Mouse (Mus musculus) embryonic stem cell, embryonic (primary cell): ENCODE measurements at regions not wholly inside any gene's neighbourhood (a gene's known extent, or its start where the extent isn't known, plus 50 kb on each side); places are given as distances from the start of the nearest gene placed in this dataset.

Experiments
- CTCF ChIA-PET, 4 experiments: fragments of 300-600 bp in 2 of 4; fragments of 350-600 bp in 2 of 4; sonication (Branson Sonifier 250); formaldehyde crosslinking; loops; one replicate each; lab custom pipeline; 2022; ENCODE audit warnings: inconsistent platforms in 2 of 4; lab: Charles Lee
- POLR2A ChIA-PET, 4 experiments: fragments of 300-600 bp in 2 of 4; fragments of 350-600 bp in 2 of 4; sonication (Branson Sonifier 250); formaldehyde crosslinking; loops; one replicate each; lab custom pipeline; 2022; ENCODE audit warnings: antibody characterized with exemption in 4 of 4, inconsistent platforms in 1 of 4; lab: Charles Lee

DNA sequence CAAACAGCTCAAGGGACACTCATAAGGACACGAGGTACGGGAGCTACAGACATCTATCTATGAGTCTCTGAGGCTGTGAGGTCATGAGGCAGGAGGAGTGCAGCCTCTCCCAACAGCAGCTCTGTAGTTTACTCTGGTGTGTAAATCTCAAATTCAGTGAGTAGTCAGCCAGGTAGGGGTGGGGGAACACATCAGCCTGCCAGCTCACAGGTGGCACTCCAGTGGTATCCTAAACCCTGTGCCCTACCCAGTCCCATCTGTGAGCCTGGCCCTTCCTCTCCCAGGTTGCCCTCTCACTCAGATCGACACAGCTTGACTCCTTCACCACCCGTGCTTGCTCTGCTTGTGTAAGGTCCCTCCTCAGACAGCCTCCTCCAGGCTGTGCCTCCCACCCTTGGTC, 202.2 kb downstream of the Sipa1l2 start:
- POLR2A ChIA-PET, result interaction anchor here in 2 of 4 experiments (1.1 to 1.8 kb wide), 2 partner anchors 24 to 59 kb away, joined by 3 to 6 read pairs; no protein-coding TSS in a partner anchor

DNA sequence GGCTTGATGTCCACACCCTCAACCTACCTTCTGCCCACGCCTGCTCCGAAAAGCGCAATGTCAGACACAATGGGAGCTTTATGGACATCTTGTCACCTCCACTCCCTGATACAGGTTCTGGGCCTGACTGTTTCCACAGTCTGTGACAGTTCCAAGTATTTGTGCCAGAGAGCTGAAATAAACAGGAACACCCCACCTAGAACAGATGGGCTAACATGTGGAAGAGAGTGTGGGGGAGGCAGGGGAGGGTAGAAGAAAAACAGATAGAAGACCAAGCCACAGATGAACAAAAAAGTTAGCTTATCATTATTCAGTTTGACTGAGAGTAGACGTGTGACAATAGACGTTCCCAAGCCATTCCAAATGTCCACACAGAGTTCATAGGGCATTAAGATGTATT, 204.6 kb downstream of the Sipa1l2 start:
- ChIA-PET POLR2A (interaction anchor here in 1 of 4 experiments (0.6 kb wide), 1 partner anchor 128 kb away, joined by 3 read pairs; no protein-coding TSS in a partner anchor), CTCF (no interaction called here)

More for the DNA sequence above, 202.2 kb downstream of the Sipa1l2 start:
- CTCF ChIA-PET, result no interaction called here

DNA sequence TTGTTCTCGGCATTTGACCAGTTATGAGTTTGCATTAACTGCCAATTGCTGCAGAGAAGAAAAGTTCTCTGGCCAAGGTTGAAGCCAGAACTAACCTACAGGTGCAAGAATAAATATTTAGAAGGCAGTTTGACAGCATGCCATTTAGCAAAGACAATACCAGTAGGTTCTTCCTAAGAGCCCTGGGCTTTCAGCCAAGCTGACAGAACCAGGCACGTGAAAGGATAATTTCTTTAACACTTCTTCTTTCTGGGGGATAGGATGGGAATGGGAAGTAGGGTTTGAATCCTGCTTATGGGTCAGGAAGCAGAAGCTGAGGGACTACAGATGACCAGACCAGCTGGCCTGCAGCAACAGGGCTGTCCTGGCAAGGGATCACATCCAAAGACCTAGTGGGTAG, 210.2 kb downstream of the Sipa1l2 start:
- POLR2A ChIA-PET, result no interaction called here

DNA sequence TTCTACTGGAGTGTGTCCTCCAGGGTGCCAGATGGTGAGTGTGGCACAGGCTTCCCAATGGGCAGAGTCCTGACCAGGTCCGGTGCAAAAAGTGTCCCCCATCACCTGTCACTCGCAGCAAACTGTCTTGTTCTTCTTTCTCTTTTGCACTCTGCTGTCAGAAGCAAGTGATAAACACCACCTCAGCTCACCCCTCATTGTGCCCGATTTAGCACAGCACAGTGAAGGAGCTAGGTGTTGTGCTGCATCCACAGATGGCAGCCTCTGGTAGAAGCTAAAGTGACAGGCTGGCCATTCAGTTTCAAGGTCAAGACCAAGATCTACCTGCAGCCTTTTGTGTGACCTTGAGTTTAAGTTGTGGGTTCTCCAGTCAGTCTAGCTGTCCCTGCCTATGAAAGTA, 211.8 kb downstream of the Sipa1l2 start:
- ChIA-PET CTCF (interaction anchor here in 2 of 4 experiments (0.6 to 1.0 kb wide), 2 partner anchors 57 to 291 kb away, joined by 3 to 5 read pairs; no protein-coding TSS in a partner anchor), POLR2A (no interaction called here)

More for the DNA sequence above, 210.2 kb downstream of the Sipa1l2 start:
- CTCF ChIA-PET, result interaction anchor here in 1 of 4 experiments (0.6 kb wide), 1 partner anchor 233 kb away, joined by 4 read pairs; no protein-coding TSS in a partner anchor

DNA sequence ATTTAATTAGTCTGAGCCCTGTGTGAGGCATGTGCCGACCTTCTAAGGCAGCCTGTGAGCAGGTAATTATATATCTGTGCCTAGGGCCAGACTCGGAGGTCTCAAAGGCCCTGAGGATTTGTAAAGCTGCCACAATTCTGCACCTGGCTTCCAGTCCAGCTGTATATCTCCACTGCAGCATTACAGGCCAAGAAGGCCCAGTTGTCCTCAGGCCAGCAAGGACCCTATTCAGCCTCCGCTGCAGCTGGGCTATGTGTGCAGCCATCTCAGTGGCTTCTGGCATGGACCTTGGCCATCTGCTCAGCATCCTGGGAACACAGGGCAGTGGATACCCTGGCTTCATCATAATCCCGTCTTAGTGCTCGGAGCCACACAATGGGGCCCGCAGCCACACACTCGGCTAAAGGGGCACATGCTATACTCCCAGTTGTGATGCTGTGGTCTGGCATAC, 214.5 kb downstream of the Sipa1l2 start:
- ChIA-PET CTCF (no interaction called here), POLR2A (no interaction called here)

DNA sequence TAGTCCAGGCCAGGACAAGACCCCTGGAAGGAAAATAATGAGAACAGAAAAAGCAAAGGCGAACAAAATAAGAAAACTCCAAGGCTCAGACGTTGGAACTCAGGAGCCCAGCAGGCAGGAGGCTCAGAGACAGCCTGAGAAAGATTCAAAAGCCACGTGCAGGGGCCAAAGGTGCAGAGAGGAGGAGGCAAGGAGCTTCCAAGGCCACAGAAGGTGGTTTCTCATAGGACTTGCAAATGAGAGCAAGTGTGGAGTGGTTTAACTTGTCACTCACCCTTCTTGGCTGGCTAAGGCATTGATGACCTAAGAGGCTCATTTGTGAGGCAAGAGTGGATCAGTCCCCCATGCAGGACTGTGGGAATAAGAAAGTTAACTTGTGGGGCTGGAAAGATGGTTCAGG, 217.3 kb downstream of the Sipa1l2 start:
- CTCF ChIA-PET, result interaction anchor here in 1 of 4 experiments (0.5 kb wide), 1 partner anchor 518 kb away, joined by 12 read pairs; no protein-coding TSS in a partner anchor
- POLR2A ChIA-PET, result no interaction called here

DNA sequence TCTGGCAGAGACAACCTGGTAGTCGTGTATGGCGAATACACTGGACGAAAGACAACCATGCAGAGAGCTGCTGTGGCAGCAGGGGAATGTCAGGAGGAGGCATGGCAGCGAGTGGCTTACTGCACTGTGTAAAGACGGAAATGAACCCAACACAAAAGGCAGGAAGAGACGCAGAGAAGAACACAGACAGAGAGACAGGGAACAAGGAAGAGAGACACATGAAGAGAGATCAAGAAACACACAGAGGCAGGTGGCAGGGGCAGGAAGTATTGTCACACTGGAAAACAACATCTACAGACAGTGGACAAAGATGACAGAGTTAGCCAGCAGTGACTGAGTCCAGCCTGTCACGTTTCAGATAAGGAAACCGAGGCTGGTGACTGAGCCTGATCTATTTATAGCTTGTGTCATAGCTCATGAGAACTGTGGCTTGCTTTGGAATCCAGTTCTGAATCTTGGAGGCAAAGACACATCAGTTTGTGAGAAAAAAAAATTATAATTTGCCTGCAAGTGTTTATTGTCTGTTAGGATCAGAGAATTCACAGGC, 218.0 kb downstream of the Sipa1l2 start:
- CTCF ChIA-PET, result no interaction called here
- POLR2A ChIA-PET, result no interaction called here

DNA sequence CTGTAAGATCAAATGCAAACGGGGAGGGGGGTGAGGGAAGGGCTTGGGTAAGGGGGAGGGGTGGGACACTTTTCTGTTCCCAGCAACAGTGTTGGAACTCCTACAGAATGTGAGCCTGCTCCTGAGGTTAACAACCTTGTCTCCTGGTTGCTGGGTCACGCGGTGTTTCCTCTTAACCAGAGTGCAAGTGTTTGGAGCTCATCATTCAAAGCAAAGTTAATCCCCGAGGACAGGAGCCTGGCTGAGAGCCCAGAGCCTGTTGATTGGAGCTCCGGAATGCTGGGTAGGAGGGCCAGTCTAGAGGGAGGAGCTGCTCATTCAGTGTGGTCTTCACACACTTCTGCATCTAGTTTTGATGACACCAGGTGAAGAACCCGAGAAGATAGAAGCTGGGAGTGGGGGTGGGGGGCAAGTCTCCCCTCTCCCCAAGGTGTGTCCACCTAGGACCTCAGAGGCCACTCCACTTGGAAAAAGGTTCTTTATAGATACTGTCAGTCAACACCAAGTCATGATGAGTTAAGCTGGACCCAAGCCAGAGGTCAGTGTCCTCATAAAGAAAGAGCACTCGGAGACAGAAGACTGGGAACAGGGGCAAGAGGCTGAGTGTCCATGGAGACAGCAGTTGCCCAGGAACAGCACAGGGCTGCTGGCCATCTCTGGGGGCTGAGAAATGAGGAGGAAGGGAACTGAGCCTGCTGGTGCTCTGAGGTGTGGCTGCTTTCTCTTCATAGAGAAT, 220.2 kb downstream of the Sipa1l2 start:
- ChIA-PET CTCF (interaction anchor here in 2 of 4 experiments (0.6 to 0.7 kb wide), 3 partner anchors 94 to 1372 kb away, joined by 4 to 13 read pairs (median 4); no protein-coding TSS in a partner anchor), POLR2A (interaction anchor here in 2 of 4 experiments (0.7 to 1.4 kb wide), 5 partner anchors 11 to 69 kb away, joined by 3 to 5 read pairs (median 4); no protein-coding TSS in a partner anchor)

DNA sequence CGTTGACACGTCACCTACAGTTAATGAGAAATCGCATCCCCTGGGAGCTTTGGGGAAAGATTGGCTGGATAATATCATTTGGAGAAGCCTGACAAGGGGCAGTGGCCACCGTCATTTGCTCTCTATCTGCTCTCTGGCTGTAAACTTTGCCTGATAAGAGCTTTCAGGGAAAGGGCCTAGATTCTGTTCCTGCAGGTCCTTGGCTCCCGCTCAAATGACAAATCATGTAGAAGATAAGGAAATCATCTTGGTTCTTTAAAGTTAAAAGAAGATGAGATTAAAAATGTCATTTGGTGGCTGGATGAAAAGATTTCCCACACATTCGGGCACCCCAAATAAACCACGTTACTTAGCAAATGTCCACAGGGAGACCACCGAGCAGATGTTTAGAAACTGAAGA, 223.4 kb downstream of the Sipa1l2 start:
- ChIA-PET POLR2A (interaction anchor here in 1 of 4 experiments (0.6 kb wide), 1 partner anchor 1505 kb away, joined by 3 read pairs; no protein-coding TSS in a partner anchor), CTCF (no interaction called here)

DNA sequence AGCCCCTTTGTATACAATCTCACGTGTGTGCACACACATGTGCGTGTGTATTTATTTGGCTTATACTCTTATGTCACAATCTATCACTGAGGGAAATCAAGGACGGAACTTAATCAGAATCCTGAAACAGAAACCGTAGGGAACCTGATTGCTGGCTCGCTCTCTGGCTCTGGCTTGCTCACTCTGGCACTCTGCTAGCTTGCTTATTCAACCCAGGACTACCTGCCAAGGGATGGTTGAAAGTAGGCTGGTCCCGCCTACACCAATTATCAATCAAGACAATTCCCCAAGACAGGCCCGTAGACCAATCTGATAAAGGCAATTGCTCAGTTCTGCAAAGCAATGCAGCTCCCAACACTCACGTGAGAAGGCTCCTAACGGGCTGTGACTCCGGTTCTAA, 224.0 kb downstream of the Sipa1l2 start:
- CTCF ChIA-PET, result no interaction called here
- POLR2A ChIA-PET, result interaction anchor here in 1 of 4 experiments (1.1 kb wide), 1 partner anchor 52 kb away, joined by 3 read pairs; no protein-coding TSS in a partner anchor

DNA sequence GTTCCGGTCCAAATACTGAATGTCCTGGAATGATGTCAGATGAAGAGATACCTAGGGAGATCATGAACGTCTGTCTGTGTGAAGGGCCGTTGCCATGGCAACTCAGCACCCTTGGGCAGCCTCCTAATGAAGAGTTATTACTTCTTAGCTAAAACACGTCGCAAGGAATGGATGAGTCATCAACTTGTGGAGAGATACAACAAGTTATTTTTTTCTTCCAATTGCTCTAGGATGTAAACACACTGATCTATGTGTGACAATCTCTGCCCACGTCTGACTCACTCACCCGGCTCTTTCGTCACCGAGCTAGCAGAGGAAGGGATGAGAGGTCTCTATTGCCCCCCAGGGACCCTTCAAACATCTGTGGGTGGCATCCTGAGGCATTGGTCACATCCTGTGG, 225.7 kb downstream of the Sipa1l2 start:
- ChIA-PET CTCF (no interaction called here), POLR2A (interaction anchor here in 2 of 4 experiments (0.9 to 1.8 kb wide), 2 partner anchors 8 to 10 kb away, joined by 3 to 6 read pairs; no protein-coding TSS in a partner anchor)

DNA sequence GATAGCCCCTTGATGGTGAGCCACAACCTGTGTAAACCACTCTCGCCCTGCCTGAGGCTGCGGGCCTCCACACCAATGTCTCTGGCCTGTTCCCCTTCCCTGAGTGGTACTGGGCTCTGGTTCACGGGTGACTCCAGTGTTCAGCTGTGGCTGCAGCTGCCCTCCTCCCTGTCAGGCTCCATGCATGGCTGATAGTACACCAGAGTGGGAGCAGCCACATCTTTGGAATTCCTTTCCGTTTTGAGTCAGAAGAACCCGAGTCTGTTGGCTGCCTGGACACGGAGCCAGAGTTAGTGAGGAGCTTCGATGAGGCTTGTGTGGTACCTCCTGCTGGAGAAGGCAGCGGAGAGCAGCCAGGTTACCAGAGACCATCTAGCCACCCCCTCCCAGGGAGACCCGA, 227.1 kb downstream of the Sipa1l2 start:
- ChIA-PET POLR2A (interaction anchor here in 2 of 4 experiments (1.4 to 2.4 kb wide), 2 partner anchors 15 to 17 kb away, joined by 3 to 7 read pairs; no protein-coding TSS in a partner anchor), CTCF (no interaction called here)

DNA sequence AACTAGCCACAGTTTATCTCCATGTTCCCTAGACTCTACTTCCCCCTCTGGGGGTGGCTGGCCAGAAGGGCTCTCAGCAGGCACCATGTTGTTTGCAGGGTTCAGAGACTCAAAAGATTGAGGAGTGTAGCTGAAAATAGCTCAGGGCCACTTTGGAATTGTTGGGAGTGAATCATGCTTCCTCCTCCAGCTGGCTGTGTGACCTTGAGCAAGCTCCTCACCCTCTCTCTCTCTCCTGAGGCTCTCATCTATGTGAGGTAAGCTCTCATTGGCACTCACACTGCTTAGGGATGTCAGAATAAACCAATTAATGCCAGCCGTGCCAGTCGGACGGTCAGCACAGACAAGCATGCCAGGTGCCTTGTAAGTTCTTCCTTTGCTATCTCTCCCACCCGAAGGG, 228.0 kb downstream of the Sipa1l2 start:
- ChIA-PET CTCF (interaction anchor here in 1 of 4 experiments (0.5 kb wide), 1 partner anchor 421 kb away, joined by 4 read pairs; no protein-coding TSS in a partner anchor), POLR2A (interaction anchor here in 3 of 4 experiments (1.1 to 2.4 kb wide), 3 partner anchors 14 to 16 kb away, joined by 3 to 7 read pairs (median 4); no protein-coding TSS in a partner anchor)

DNA sequence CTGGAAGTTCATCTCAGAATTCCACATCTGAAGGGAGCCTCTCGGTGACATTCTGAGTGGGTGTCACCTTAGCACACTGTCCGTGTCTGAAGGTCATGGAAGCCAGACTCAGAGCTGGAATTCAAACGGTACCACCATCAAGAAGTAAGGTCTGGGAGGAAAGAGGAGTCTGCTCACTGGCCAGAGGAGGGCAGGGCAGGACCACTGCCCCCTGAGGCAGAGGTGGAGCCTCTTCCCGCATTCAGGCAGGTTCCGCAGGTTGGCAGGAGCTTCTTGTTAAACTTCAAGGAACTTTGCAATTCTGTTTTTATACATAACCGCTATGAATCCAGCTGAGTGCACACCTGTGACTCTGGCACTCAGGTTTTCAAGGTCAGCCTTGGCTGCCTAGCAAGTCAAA, 231.4 kb downstream of the Sipa1l2 start:
- POLR2A ChIA-PET, result interaction anchor here (0.6 to 3.7 kb wide), 7 partner anchors 11 to 1565 kb away, joined by 3 to 25 read pairs (median 5); no protein-coding TSS in a partner anchor
- CTCF ChIA-PET, result interaction anchor here (0.6 to 1.6 kb wide), 8 partner anchors 25 to 481 kb away, joined by 3 to 7 read pairs (median 4); no protein-coding TSS in a partner anchor

DNA sequence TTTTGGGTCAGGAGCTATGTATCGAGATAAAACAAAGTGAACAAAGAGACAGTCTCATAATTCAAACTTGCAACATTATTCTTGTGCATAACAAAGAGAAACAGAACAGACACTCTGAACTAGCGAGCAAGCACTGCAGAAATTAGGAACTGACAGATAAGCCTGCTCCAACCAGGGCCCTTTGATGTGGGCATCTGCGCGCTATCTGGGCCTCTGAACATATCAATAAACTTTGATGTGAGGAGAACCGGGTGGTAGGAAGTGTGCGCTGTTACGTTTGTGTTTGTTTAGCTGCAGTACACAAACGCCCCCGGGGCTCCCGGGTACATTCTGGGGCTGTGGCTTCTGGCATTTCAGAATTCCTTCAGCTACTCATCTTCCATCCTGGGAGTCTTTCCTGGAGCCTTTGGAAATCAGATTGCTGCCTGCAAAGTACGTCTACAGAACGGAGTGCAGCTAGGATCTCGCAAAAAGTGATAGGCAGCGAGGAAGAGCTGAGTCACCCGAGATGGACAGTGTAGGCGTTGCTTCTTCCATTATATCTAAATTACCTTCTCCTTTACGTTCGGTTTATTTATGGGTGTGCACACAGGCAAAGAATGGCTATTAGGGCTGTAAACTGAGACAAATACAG, 232.0 kb downstream of the Sipa1l2 start:
- POLR2A ChIA-PET, result interaction anchor here (0.6 to 3.7 kb wide), 6 partner anchors 10 to 848 kb away, joined by 3 to 25 read pairs (median 4); no protein-coding TSS in a partner anchor
- CTCF ChIA-PET, result interaction anchor here (1.0 to 1.6 kb wide), 6 partner anchors 26 to 379 kb away, joined by 3 to 7 read pairs (median 4); no protein-coding TSS in a partner anchor

DNA sequence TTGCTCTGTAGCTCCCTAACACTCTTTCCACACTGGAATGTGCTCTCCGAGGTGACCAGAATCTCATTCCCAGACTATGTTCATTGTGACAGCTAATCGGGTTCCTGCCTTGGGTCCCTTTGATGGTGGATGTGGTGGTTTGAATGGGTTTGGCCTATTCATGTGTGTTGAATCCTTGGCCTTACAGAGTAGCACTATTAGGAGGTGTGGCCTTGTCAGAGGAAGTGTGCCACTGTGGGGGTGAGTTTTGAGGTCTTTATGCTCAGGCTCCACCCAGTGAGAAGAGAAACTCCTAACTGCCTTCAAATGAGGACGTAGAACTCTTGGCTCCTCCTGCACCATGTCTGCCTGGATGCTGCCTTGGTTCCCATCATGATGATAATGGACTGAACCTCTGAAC, 232.8 kb downstream of the Sipa1l2 start:
- ChIA-PET POLR2A (interaction anchor here in 2 of 4 experiments (0.6 to 3.7 kb wide), 5 partner anchors 9 to 233 kb away, joined by 3 to 25 read pairs (median 5); no protein-coding TSS in a partner anchor), CTCF (no interaction called here)

DNA sequence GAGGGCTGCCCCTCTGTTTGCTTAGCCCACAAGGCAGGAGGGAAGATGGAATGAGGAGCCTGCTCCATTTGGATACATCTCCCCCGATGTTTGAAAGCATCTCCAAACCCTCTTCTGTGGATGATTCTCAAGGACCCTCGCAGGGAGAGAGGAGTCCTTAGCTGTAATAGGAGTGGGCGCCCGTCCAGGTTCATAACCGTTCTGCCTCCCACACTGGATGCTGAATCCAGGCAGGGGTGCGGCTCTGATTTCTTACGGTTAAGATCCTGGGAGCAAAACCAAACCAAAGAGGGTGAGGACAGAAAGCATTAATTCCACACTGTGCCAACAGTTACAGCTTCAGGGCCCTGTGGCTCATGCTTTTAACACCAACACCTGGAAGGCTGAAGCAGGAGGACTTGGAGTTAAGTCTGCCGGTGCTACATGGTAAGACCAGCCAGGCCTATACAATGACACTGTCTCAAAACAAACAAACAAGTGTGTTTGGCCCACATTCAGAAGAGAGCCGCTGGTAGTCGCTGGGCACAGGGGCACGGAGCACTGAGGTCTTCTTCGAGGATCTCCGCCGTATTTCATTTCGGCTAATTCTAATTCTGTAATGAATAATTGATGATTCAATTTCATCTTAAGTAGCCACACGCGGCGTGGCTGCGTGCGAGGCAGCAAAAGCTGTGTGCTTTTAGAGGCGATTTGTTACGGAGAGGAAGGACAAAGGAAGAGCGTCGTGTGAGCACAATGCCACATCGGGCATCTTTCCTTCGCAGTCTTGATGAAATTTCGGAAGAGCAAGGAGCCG, 233.8 kb downstream of the Sipa1l2 start:
- POLR2A ChIA-PET, result interaction anchor here in 2 of 4 experiments (1.1 to 3.7 kb wide), 3 partner anchors 8 kb away, joined by 5 to 25 read pairs (median 6); no protein-coding TSS in a partner anchor
- CTCF ChIA-PET, result interaction anchor here in 1 of 4 experiments (0.8 kb wide), 1 partner anchor 8 kb away, joined by 4 read pairs; no protein-coding TSS in a partner anchor
